Mouse (Mus musculus): ENCODE data around the gene Bco2. TPM values are rescaled to one million over a fixed set of nuclear protein-coding genes. Genes with fewer than 3 reads are reported as not detected.
A peak's percentile ranks its signal among the peaks of the same experiment; 100 is the strongest.

Bco2 gene
- total and polyA plus RNA-seq, 2 experiments from 2014 or later: 0.65 to 0.76 TPM

- H3K27me3 ChIP-seq (ENCODE audit: insufficient read depth, low read length): no peaks in the 10 kb centered on the region
- no peak overlapping the region for H3K9ac ChIP-seq
- peak; percentile 68 for TF ChIP-seq CTCF (IDR thresholded peaks at IDR 0.05; ENCODE audit: low read depth)
- no peaks in the 10 kb centered on the region for H3K9me3 ChIP-seq (ENCODE audit: low read length)
- no peak overlapping the region for H3K4me2 ChIP-seq (ENCODE audit: low read depth)
- H3K4me1 ChIP-seq (ENCODE audit: insufficient read depth): 0 out of 2 replicates have a peak, but pooled peaks cover 2% of the 10 kb centered on the region
- no peak overlapping the region for H3K27ac ChIP-seq (ENCODE audit: low read depth, low read length)
- DNase-seq: peak; percentile 76
- no peak overlapping the region for H3K4me3 ChIP-seq (ENCODE audit: low read depth, low read length)
- no peaks in the 10 kb centered on the region for H3K36me3 ChIP-seq (ENCODE audit: insufficient read depth)
- no peak for ATAC-seq
- WGBS: 26% methylated on average over 2 of the region's 2 CpGs
These were observed 24.1 kb downstream of the Bco2 start for GRCm38 (mm10) chr9:50530890-50531289.

GRCm38 (mm10) chr9:50528293-50528892 is 26.6 kb downstream of the Bco2 start, which contains the start of gene Pts:
TSS of gene Pts (minus strand) at chr9:50528724.
- Histone ChIP-seq H3K9me3 (ENCODE audit: low read length) (no peaks in the 10 kb centered on the region), H3K36me3 (ENCODE audit: insufficient read depth) (no peaks in the 10 kb centered on the region), H3K4me3 (ENCODE audit: low read depth, low read length) (peak within 1 kb of the TSS; percentile 69), H3K27me3 (ENCODE audit: insufficient read depth, low read length) (no peaks in the 10 kb centered on the region), H3K4me1 (ENCODE audit: insufficient read depth) (0 out of 2 replicates have a peak, but pooled peaks cover 2% of the 10 kb centered on the region), H3K4me2 (ENCODE audit: low read depth) (peak within 1 kb of the TSS; percentile 53), H3K27ac (ENCODE audit: low read depth, low read length) (peak within 1 kb of the TSS; percentile 88), H3K9ac (peak within 1 kb of the TSS; percentile 70)
- peak; percentile 90 for TF ChIP-seq CTCF (IDR thresholded peaks at IDR 0.05; ENCODE audit: low read depth)
- ATAC-seq (peak; percentile 99), DNase-seq (peak; percentile 99)
- WGBS: under 1% methylated on average over 54 of the region's 54 CpGs

GRCm38 (mm10) chr9:50527860-50528259 is 27.1 kb downstream of the Bco2 start:
- ATAC-seq (0 out of 2 replicates have a peak, but pooled peaks have one; percentile 2), DNase-seq (no peak)

GRCm38 (mm10) chr9:50525585-50525984 is 29.4 kb downstream of the Bco2 start:
- Histone ChIP-seq H3K36me3 (ENCODE audit: insufficient read depth) (no peaks in the 10 kb centered on the region), H3K9ac (no peak overlapping the region), H3K9me3 (ENCODE audit: low read length) (no peaks in the 10 kb centered on the region), H3K27ac (ENCODE audit: low read depth, low read length) (no peak overlapping the region), H3K4me3 (ENCODE audit: low read depth, low read length) (no peak overlapping the region), H3K4me1 (ENCODE audit: insufficient read depth) (0 out of 2 replicates have a peak, but pooled peaks cover 2% of the 10 kb centered on the region), H3K4me2 (ENCODE audit: low read depth) (no peak overlapping the region), H3K27me3 (ENCODE audit: insufficient read depth, low read length) (no peaks in the 10 kb centered on the region)
- ATAC-seq: no peak
- DNase-seq: no peak
- TF ChIP-seq CTCF (IDR thresholded peaks at IDR 0.05; ENCODE audit: low read depth): no peak
- 83% methylated on average over 5 of the region's 5 CpGs for WGBS

More at GRCm38 (mm10) chr9:50527860-50528259, 27.1 kb downstream of the Bco2 start:
- Histone ChIP-seq H3K4me1 (ENCODE audit: insufficient read depth) (0 out of 2 replicates have a peak, but pooled peaks cover 2% of the 10 kb centered on the region), H3K4me3 (ENCODE audit: low read depth, low read length) (peak overlapping the region; percentile 69), H3K9ac (peak overlapping the region; percentile 70; the same call in 1 of the 2 replicates), H3K36me3 (ENCODE audit: insufficient read depth) (no peaks in the 10 kb centered on the region), H3K9me3 (ENCODE audit: low read length) (no peaks in the 10 kb centered on the region), H3K27me3 (ENCODE audit: insufficient read depth, low read length) (no peaks in the 10 kb centered on the region), H3K4me2 (ENCODE audit: low read depth) (peak overlapping the region; percentile 53), H3K27ac (ENCODE audit: low read depth, low read length) (no peak overlapping the region)
- TF ChIP-seq CTCF (IDR thresholded peaks at IDR 0.05; ENCODE audit: low read depth): no peak
- 43% methylated on average over 7 of the region's 7 CpGs for WGBS

GRCm38 (mm10) chr9:50524936-50525335 is 30.0 kb downstream of the Bco2 start:
- H3K9me3 ChIP-seq (ENCODE audit: low read length): no peaks in the 10 kb centered on the region
- no peak overlapping the region for H3K27ac ChIP-seq (ENCODE audit: low read depth, low read length)
- no peaks in the 10 kb centered on the region for H3K36me3 ChIP-seq (ENCODE audit: insufficient read depth)
- ATAC-seq: no peak
- no peak overlapping the region for H3K4me3 ChIP-seq (ENCODE audit: low read depth, low read length)
- H3K4me2 ChIP-seq (ENCODE audit: low read depth): no peak overlapping the region
- 91% methylated on average over 5 of the region's 5 CpGs for WGBS
- no peak for TF ChIP-seq CTCF (IDR thresholded peaks at IDR 0.05; ENCODE audit: low read depth)
- H3K9ac ChIP-seq: no peak overlapping the region
- DNase-seq: no peak
- 0 out of 2 replicates have a peak, but pooled peaks cover 2% of the 10 kb centered on the region for H3K4me1 ChIP-seq (ENCODE audit: insufficient read depth)
- no peaks in the 10 kb centered on the region for H3K27me3 ChIP-seq (ENCODE audit: insufficient read depth, low read length)

GRCm38 (mm10) chr9:50522574-50522973 is 32.4 kb downstream of the Bco2 start:
- no peak for ATAC-seq
- 76% methylated on average over 5 of the region's 5 CpGs for WGBS
- TF ChIP-seq CTCF (IDR thresholded peaks at IDR 0.05; ENCODE audit: low read depth): no peak
- H3K36me3 ChIP-seq (ENCODE audit: insufficient read depth): no peaks in the 10 kb centered on the region
- no peaks in the 10 kb centered on the region for H3K27me3 ChIP-seq (ENCODE audit: insufficient read depth, low read length)
- H3K4me1 ChIP-seq (ENCODE audit: insufficient read depth): 0 out of 2 replicates have a peak, but pooled peaks cover 2% of the 10 kb centered on the region
- H3K27ac ChIP-seq (ENCODE audit: low read depth, low read length): no peak overlapping the region
- DNase-seq: no peak
- H3K4me3 ChIP-seq (ENCODE audit: low read depth, low read length): no peak overlapping the region
- H3K9ac ChIP-seq: no peak overlapping the region
- no peak overlapping the region for H3K4me2 ChIP-seq (ENCODE audit: low read depth)
- no peaks in the 10 kb centered on the region for H3K9me3 ChIP-seq (ENCODE audit: low read length)

GRCm38 (mm10) chr9:50521562-50521961 is 33.4 kb downstream of the Bco2 start:
- no peak for TF ChIP-seq CTCF (IDR thresholded peaks at IDR 0.05; ENCODE audit: low read depth)
- no peak overlapping the region for H3K4me2 ChIP-seq (ENCODE audit: low read depth)
- no peak overlapping the region for H3K4me3 ChIP-seq (ENCODE audit: low read depth, low read length)
- H3K36me3 ChIP-seq (ENCODE audit: insufficient read depth): no peaks in the 10 kb centered on the region
- no peak overlapping the region for H3K9ac ChIP-seq
- H3K4me1 ChIP-seq (ENCODE audit: insufficient read depth): no peaks in the 10 kb centered on the region
- DNase-seq (no peak), ATAC-seq (no peak)
- H3K9me3 ChIP-seq (ENCODE audit: low read length): no peaks in the 10 kb centered on the region
- 62% methylated on average over 2 of the region's 2 CpGs for WGBS
- H3K27me3 ChIP-seq (ENCODE audit: insufficient read depth, low read length): no peaks in the 10 kb centered on the region
- no peak overlapping the region for H3K27ac ChIP-seq (ENCODE audit: low read depth, low read length)

All from forebrain, postnatal 0 days (tissue).